Mouse (Mus musculus) left cerebral cortex, postnatal 4 days (tissue): Measurements from ENCODE around the gene Plod1. TPM values are rescaled to one million over a fixed set of nuclear protein-coding genes. Genes with fewer than 3 reads are reported as not detected.

Experiments used
- DNase-seq: peaks from one replicate; pipeline ENCODE4 v3.0.0-alpha.2; 2022
- intact Hi-C: fragments of 180-260 bp; cut with DNase I; formaldehyde crosslinking; loops from one replicate; pipeline ENCODE4 v1.15.1; 2025
- total RNA-seq, 2 experiments: library from RNA; stranded (reverse); gene quantifications; 2 replicates each; pipeline ENCODE4 v1.2.3; 2021

The Plod1 gene
- total RNA-seq, 2 experiments from 2014 or later: 15.2 to 16.0 TPM

DNA sequence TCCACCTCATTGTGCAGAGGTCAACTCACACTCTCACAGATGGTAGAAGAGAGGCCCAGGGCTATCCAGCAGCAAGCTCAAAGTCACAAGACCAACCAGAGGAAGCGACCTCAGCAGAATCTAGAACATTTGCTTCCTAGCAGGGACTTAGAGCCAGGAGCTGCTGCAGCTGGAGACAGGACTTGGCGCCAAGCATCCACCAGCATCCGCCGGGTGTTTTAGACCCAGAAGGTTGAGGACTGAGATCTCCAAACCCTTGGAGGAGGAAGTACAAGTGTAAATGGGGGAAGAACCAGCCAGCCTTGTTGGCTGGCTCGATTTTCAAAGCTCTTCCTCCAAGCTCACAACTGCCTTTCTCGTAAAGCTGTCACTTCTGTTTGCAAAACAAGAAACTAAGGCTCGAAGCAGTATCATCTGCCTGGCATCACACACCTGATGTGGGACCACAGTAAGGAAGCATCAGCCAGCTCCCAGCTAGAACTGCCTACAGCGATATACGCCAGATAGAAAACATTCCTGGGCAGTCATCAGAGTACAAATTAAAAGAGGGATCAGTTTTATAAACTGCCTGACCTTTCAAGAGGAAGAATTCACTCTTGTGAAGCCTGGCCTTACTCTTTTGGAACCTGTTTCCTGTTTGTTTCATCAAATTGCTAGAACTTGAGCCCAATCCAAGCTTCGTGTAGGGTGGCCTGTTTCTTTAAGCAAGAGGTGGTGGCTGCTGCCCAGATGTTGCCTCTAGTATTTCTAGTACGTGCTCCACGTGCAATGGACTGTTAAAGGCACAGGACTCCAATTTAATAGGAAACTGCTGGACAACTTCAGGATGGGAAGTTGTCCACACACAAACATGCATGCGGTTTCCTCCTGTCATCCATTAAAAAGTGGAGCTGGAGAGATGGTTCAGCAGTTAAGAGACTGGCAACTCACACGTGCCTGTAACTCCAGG, 1.9 kb upstream of the Plod1 start:
- intact Hi-C loops: no loop called here
- DNase-seq: no peak

- intact Hi-C loops: no loop called here
- no peak for DNase-seq
Measured at GRCm38 (mm10) chr4:147937486-147937885, 919 bp upstream of the Plod1 start.

DNA sequence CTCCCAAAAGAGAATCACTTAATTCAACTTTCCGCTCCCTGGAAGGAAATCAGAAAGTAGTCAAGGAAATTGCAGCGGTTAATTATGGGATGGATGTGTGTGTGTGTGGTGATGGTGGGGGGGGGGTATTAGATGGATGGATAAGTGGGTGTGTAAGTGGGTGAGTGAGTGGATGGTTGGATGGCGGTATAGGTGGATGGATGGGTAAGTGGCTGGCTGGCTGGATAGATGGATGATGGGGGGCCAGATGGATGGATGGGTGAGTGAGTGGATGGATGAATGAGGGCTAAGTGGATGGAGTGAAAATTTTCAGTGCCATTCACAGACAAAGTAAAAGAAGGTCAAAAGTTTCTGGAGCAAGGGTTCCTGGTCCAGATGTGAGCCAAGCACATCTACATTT, 454 bp upstream of the Plod1 start:
- DNase-seq: no peak
- intact Hi-C loops: no loop called here

DNA sequence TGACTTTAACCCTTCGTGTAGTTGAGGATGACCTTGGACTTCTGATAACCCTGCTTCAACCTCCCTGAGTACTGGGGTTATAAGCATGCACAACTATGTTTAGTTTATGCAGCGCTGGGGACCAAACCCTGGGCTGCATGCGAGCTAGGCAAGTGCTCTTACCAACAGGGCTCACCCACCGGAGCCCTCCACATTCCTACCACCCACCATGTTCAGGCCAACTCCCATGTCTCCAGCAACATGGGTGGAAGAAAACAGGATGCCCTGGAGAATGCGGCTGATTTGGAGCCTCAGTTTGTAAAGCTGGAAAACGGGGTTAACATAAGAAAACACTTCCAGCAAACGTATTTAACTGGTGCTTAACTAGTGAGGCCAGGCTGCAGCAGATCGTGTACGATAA, 663 bp downstream of the Plod1 start:
- intact Hi-C loops: no loop called here
- no peak for DNase-seq

GRCm38 (mm10) chr4:147934611-147935010, 2.0 kb downstream of the Plod1 start:
- intact Hi-C loops: no loop called here
- no peak for DNase-seq

- no peak for DNase-seq
- intact Hi-C loops: no loop called here
Measured at GRCm38 (mm10) chr4:147934134-147934533, 2.4 kb downstream of the Plod1 start.

GRCm38 (mm10) chr4:147930946-147931345, 5.6 kb downstream of the Plod1 start:
- intact Hi-C loops: no loop called here
- no peak for DNase-seq

DNA sequence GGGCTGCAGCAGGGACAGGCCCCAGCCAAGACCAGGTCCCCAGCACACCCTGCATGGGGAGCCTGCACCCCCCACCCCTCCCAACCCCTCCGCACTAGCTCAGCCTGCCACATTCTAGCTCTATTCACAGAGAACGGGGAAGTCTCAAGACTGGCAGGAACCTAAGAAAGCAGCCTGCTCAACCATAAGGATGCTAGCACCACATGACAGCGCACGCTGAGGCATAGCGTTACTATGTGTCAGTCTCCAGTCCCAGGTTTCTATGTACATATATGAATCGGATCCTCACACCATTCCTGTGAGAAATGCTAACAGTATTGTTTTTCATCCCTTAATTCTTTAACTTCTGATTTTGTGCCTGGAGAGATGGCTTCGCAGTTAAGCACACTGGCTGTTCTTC, 8.0 kb downstream of the Plod1 start:
- intact Hi-C loops: no loop called here
- no peak for DNase-seq

GRCm38 (mm10) chr4:147928136-147928535, 8.4 kb downstream of the Plod1 start:
- no peak for DNase-seq
- intact Hi-C loops: no loop called here

DNA sequence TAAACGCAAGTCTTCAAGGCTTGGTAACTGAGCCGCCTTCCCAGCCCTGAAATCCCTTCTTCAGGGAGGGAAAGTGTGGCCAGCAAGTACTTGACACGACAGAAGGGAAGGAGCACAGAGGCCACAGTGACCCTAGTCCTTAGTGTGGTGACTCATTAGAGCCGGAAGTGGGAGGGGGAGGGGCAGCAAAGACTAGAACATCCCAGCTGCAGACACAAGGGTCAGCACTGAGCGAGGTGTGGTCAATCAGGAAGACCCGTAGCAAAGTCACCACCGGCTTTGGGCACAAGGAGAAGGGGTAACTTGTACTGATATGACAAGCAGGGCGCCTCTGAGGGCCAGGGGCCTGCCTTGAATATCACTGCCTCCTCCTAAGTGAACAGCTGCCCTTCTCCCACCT, 8.9 kb downstream of the Plod1 start:
- intact Hi-C loops: no loop called here
- no peak for DNase-seq

DNA sequence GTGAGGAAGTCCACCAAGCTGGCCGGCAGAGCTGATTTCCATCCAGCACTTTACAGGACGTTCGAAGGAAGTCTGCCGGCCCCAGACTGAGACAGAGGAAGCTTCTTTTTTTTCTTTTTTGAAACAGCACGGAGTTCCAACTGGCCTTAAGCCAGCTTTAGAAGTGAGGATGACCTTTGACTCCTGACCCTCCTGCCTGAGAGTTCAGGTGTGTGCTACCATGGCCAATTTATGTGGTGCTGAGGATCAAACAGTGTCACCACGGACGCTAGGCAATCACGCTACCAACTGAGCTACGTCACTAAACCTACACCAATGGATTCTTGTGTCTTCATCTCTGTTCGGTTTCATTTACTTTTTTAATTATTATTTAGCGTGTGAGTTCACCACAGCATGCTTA, 14.2 kb downstream of the Plod1 start:
- DNase-seq: no peak
- intact Hi-C loops: no loop called here

DNA sequence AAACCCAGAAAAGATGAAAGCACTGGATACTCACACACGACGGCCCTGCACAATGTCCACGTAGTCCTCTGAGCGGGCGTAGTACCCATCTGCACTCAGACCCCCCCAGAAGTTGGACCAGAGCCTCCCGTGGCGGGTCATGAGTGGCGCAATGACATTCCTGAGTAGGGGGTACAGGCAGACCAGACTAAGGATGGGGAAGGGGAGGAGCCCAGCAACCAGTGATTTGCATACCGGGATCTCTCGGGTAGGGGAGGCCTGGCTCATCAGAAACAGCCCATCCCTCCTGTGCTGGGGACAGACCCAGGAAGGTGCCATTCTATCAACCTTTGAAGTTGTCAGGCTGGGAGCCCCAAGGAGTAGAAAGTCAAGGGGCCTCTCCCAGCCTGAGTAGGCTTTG, 15.6 kb downstream of the Plod1 start:
- intact Hi-C loops: no loop called here
- no peak for DNase-seq

DNA sequence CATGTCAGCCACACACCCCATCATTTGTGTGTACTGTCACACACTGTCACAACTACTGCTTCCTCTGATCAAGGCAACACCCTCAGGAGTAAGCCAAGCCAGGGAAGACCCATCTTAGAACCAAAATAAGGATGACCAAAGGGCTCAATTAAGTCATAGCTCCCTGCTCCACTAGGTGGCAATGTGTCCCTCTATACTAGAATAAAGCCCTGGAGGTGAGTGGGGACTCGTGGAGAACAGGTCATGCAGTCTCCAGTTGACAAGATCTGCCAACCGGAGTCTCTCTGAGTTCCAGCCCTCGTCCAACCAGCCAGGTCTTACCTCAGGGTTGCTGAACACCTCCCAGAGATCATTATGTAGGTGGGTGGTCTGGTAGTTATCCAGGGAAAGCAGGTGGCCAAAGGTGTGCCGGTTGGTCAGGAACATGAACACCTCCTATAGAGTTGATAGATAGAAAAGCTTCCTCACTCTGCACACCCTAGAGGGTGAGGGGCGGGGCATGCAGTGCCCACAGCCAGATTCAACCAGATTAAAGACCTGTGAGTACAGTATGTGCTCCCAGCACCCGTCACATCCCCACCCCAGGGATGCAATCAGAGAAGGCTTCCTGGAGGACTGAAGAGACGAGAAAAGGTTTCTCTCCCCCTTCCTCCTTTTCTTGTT, 18.0 kb downstream of the Plod1 start:
- intact Hi-C loops: no loop called here
- DNase-seq: peak; percentile 51

DNA sequence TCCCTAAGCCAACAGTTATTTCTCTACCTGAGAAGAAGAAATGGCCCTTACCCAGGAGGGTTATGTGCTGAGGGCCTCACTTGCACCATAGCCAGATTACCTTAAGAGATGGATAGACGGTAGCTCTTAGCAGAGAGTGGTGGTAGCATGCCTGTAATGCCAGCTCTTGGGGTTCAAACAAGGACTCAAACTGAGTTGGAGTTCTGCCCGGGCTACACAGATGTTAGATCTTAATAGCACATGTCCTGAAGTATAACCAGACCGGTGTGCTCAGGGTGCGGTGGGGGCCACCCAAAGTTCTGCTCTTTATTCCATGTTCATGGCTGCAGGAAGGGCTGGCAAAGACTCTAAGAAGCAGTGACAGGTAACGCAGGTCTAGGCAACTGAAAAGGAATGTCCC, 27.1 kb downstream of the Plod1 start:
- intact Hi-C loops: no loop called here
- no peak for DNase-seq

DNA sequence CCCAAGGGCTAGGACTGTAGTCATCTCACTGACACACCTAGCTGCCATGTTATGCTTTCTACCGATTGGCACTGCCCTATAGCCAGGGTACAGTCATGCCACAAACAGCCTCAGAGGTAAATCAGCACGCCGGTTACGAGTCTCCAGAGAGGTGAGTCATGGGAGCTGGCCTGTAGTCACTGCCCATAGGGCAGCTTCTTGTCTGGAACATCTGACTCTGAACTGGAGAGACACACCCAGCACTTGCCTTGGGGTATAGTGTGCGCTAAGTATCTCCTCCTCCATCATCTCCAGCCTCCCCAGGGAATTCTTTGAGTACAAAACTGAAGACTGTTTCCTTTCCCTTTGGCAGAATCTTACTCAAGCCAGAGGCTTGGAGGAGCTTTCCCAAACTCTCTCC, 30.3 kb downstream of the Plod1 start:
- intact Hi-C loops: no loop called here

GRCm38 (mm10) chr4:147905090-147905659, 31.4 kb downstream of the Plod1 start:
- intact Hi-C loops: no loop called here
- DNase-seq: no peak

More for the DNA sequence above, 30.3 kb downstream of the Plod1 start:
- no peak for DNase-seq

DNA sequence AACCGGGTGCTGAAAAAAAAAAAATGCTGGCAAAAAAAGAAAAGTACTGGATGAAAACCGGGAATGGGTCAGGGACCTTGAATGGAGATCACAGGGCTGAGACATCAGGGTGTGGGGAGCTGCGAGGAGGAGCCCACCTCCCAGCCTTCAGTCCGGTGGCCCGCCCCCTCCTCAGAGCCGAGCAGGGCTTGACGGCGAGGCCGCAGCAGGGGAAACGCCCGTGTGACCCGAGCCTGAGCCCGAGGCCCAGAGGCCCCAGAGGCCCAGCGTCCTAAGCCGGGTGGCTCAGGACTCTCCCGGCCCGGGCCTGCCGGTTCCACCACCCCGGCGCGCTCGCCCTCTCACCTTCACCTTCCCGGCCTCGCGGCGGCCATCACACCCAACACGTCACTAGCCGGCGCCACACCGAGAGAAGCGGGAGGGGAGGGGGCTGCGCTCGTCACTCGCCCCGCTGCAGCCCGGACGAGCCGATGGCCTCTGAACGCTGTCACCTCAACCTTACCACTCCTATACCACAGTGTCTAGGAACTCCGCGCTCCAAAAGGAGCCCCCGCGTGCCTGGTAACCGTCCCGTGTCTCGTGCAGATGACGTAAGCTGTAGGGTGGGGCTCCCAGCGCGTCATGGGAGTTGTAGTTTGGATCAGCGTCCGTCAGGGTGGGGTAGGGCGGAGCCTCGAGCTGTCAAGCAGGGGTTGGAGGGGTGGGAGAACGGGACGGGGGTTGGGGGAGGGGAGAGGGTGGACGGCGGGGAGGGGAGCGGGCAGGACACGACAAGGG, 32.1 kb downstream of the Plod1 start, which contains the start of gene Mfn2:
TSS of gene Mfn2 (minus strand) at position 392 of the 777 bp plus-strand sequence.
- peak; percentile 92 for DNase-seq
- intact Hi-C loops: no loop called here

- no peak for DNase-seq
- intact Hi-C loops: no loop called here
Measured at GRCm38 (mm10) chr4:147903601-147904000, 33.0 kb downstream of the Plod1 start.

DNA sequence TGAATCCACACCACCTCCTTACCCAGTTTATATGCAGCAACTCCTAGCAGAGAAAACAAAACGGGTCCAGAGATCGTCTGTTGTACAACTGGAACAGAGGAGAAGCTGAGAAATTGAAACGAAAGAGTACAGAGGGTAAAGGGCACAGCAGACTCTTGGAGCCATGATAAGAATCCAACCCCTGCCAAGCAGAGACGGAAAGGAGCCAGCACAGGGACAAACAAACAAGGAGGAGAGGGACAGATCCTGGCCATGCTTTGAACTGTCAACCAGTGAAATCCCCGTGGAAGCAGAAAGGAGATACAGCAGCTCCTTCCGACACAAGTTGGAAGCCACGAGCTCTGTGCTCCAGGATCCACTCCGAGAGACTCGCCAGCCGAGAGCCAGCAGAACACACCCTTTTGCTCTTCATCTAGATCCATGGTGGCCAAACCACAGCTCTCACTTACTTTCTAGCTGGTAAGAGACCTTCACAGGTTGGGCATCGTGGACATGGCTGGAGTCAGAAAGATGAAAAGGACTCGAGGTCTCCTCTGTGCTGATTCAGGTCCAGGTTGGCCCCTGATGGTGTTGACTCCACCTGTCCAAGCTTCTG, 33.6 kb downstream of the Plod1 start:
- no peak for DNase-seq
- intact Hi-C loops: no loop called here

GRCm38 (mm10) chr4:147900452-147900851, 36.1 kb downstream of the Plod1 start:
- intact Hi-C loops: no loop called here
- no peak for DNase-seq

GRCm38 (mm10) chr4:147897348-147897747, 39.2 kb downstream of the Plod1 start:
- intact Hi-C loops: no loop called here

More at GRCm38 (mm10) chr4:147897348-147897747, 39.2 kb downstream of the Plod1 start:
- DNase-seq: no peak
